Mouse (Mus musculus) monocyte, adult 2 months (primary cell): Measurements from ENCODE around the gene A630001G21Rik.
"Not testable (repeated sequence)": the region's sequence is repeated elsewhere in the genome, so short reads cannot be mapped to it uniquely, and the experiment has no call there.

Experiments used
- DNase-seq, 2 experiments: peaks; one replicate each; pipeline ENCODE4 v3.0.0; 2022; ENCODE audit warnings: low spot score in 2 of 2, low read depth in 1 of 2

The A630001G21Rik gene

GRCm38 (mm10) chr1:85778436-85778835, at the start of gene A630001G21Rik:
Gene A630001G21Rik, minus strand, starts transcription at chr1:85778643.
- no peak for DNase-seq

GRCm38 (mm10) chr1:85827166-85827565, 48.7 kb upstream of the A630001G21Rik start:
- no peak for DNase-seq

GRCm38 (mm10) chr1:85824905-85825304, 46.5 kb upstream of the A630001G21Rik start:
- no peak for DNase-seq

GRCm38 (mm10) chr1:85822239-85822638, 43.8 kb upstream of the A630001G21Rik start:
- no peak for DNase-seq

- no peak for DNase-seq
Observed at GRCm38 (mm10) chr1:85819695-85820094, 41.3 kb upstream of the A630001G21Rik start.

- no peak for DNase-seq
Observed at GRCm38 (mm10) chr1:85818121-85818520, 39.7 kb upstream of the A630001G21Rik start.

GRCm38 (mm10) chr1:85814213-85814612, 35.8 kb upstream of the A630001G21Rik start:
- DNase-seq = not testable (repeated sequence)

- no peak for DNase-seq
Observed at GRCm38 (mm10) chr1:85810787-85811186, 32.3 kb upstream of the A630001G21Rik start.

- DNase-seq = no peak
Observed at GRCm38 (mm10) chr1:85810343-85810742, 31.9 kb upstream of the A630001G21Rik start.

- DNase-seq = no peak
Observed at GRCm38 (mm10) chr1:85809256-85809655, 30.8 kb upstream of the A630001G21Rik start.

GRCm38 (mm10) chr1:85804551-85804950, 26.1 kb upstream of the A630001G21Rik start:
- no peak for DNase-seq

GRCm38 (mm10) chr1:85802517-85802916, 24.1 kb upstream of the A630001G21Rik start:
- DNase-seq = no peak

- no peak for DNase-seq
Observed at GRCm38 (mm10) chr1:85799776-85800175, 21.3 kb upstream of the A630001G21Rik start.

GRCm38 (mm10) chr1:85795196-85795595, 16.8 kb upstream of the A630001G21Rik start:
- DNase-seq = no peak

GRCm38 (mm10) chr1:85794106-85794771, 15.8 kb upstream of the A630001G21Rik start:
- peak in 1 of 2 experiments; percentile 1 for DNase-seq

GRCm38 (mm10) chr1:85793208-85794105, 15.0 kb upstream of the A630001G21Rik start, which contains the start of gene Cab39:
Gene Cab39, plus strand, starts transcription at chr1:85793441.
- peak; percentile 61 to 84 for DNase-seq

GRCm38 (mm10) chr1:85791476-85791875, 13.0 kb upstream of the A630001G21Rik start:
- DNase-seq = no peak

GRCm38 (mm10) chr1:85790565-85790964, 12.1 kb upstream of the A630001G21Rik start:
- no peak for DNase-seq

- DNase-seq = peak in 1 of 2 experiments; percentile 3
Observed at GRCm38 (mm10) chr1:85779428-85780180, 1.2 kb upstream of the A630001G21Rik start.

GRCm38 (mm10) chr1:85779012-85779411, 569 bp upstream of the A630001G21Rik start:
- DNase-seq = no peak

GRCm38 (mm10) chr1:85776154-85776553, 2.3 kb downstream of the A630001G21Rik start:
- no peak for DNase-seq
